Mouse (Mus musculus): Measurements from ENCODE around the gene Ifna11.
A peak's percentile ranks its signal among the peaks of the same experiment; 100 is the strongest.
"Not testable (repeated sequence)": the region's sequence is repeated elsewhere in the genome, so short reads cannot be mapped to it uniquely, and the experiment has no call there.

The Ifna11 gene

GRCm38 (mm10) chr4:88819659-88820058, at the start of gene Ifna11:
Gene Ifna11, plus strand, starts transcription at chr4:88819959.
- DNase-seq (ENCODE audit: low spot score in 2 of 2): no peak

- not testable (repeated sequence) for DNase-seq (ENCODE audit: low spot score in 2 of 2)
Measured at GRCm38 (mm10) chr4:88773534-88773933, 46.2 kb upstream of the Ifna11 start, which contains the start of gene Gm13290. Gene Gm13290, plus strand, starts transcription at chr4:88773834.

DNA sequence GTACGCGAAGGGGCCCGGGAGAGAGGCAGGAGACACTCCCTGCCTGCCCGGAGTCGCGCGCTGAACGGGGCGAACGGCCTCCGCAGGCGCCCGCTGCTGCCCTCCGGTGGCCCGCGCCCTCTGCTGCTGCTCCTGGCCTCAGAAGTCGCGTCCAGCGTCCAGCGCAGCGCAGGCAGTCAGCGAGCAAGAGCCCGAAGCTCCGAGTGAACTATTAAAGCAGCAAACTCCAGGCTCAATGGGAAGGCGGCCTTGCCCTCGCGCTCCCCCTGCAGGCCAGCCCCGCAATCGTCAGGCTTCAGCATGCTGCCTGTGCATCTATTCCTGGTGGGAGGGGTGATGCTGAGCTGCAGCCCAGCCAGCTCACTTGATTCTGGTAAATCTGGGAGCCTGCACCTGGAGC, 43.1 kb upstream of the Ifna11 start, which contains the start of gene Gm13289:
Gene Gm13289 (plus strand): TSS at position 301 of the 400 bp plus-strand sequence.
- not testable (repeated sequence) for DNase-seq (ENCODE audit: low spot score in 2 of 2)

DNA sequence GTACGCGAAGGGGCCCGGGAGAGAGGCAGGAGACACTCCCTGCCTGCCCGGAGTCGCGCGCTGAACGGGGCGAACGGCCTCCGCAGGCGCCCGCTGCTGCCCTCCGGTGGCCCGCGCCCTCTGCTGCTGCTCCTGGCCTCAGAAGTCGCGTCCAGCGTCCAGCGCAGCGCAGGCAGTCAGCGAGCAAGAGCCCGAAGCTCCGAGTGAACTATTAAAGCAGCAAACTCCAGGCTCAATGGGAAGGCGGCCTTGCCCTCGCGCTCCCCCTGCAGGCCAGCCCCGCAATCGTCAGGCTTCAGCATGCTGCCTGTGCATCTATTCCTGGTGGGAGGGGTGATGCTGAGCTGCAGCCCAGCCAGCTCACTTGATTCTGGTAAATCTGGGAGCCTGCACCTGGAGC, 40.2 kb upstream of the Ifna11 start, which contains the start of gene Gm13272:
Gene Gm13272 (plus strand): TSS at position 301 of the 400 bp plus-strand sequence.
- DNase-seq (ENCODE audit: low spot score in 2 of 2): not testable (repeated sequence)

GRCm38 (mm10) chr4:88780320-88780719, 39.4 kb upstream of the Ifna11 start:
- not testable (repeated sequence) for DNase-seq (ENCODE audit: low spot score in 2 of 2)

DNA sequence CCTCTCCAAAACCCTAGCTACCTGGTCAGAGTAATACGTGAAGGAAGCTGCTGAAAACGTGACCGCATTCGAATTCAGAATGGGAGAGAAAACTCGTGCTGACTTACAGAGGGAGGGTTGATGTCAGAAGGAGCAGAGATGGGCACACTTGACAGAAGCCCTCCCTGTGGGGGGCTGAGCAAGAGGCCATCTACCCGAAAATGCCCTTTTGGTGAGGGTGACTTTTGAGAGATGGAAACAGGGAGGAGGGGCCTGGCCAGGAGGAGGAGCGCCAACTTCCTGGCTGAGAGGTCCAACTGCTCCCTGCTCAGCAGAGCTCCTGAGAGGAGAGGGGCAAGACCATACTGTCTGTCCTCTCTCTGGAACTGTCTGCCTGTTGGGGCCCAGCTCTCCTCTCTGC, 37.9 kb upstream of the Ifna11 start, which contains the start of gene Ifnz:
Gene Ifnz (plus strand): TSS at position 301 of the 400 bp plus-strand sequence.
- not testable (repeated sequence) for DNase-seq (ENCODE audit: low spot score in 2 of 2)

DNA sequence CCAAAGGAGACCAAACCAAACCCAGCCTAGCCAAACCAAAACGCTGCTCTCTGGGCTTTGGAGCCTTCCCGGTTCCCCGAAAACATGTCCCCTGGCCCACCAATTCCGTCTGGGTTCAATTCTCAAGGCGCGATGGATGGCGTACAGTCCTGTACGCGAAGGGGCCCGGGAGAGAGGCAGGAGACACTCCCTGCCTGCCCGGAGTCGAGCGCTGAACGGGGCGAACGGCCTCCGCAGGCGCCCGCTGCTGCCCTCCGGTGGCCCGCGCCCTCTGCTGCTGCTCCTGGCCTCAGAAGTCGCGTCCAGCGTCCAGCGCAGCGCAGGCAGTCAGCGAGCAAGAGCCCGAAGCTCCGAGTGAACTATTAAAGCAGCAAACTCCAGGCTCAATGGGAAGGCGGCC, 37.4 kb upstream of the Ifna11 start:
- peak in 1 of 2 experiments; percentile 7 for DNase-seq (ENCODE audit: low spot score in 2 of 2)

- DNase-seq (ENCODE audit: low spot score in 2 of 2): not testable (repeated sequence)
Measured at GRCm38 (mm10) chr4:88785409-88785808, 34.4 kb upstream of the Ifna11 start, which contains the start of gene Gm13276. Gene Gm13276, plus strand, starts transcription at chr4:88785709.

DNA sequence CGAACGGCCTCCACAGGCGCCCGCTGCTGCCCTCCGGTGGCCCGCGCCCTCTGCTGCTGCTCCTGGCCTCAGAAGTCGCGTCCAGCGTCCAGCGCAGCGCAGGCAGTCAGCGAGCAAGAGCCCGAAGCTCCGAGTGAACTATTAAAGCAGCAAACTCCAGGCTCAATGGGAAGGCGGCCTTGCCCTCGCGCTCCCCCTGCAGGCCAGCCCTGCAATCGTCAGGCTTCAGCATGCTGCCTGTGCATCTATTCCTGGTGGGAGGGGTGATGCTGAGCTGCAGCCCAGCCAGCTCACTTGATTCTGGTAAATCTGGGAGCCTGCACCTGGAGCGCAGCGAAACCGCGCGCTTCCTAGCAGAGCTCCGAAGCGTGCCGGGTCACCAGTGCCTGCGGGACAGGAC, 31.4 kb upstream of the Ifna11 start, which contains the start of gene Gm13277:
Gene Gm13277 (plus strand): TSS at position 231 of the 400 bp plus-strand sequence.
- DNase-seq (ENCODE audit: low spot score in 2 of 2): peak; percentile 34 to 72

- DNase-seq (ENCODE audit: low spot score in 2 of 2): not testable (repeated sequence)
Measured at GRCm38 (mm10) chr4:88791250-88791649, 28.5 kb upstream of the Ifna11 start, which contains the start of gene Gm13278. Gene Gm13278, plus strand, starts transcription at chr4:88791550.

DNA sequence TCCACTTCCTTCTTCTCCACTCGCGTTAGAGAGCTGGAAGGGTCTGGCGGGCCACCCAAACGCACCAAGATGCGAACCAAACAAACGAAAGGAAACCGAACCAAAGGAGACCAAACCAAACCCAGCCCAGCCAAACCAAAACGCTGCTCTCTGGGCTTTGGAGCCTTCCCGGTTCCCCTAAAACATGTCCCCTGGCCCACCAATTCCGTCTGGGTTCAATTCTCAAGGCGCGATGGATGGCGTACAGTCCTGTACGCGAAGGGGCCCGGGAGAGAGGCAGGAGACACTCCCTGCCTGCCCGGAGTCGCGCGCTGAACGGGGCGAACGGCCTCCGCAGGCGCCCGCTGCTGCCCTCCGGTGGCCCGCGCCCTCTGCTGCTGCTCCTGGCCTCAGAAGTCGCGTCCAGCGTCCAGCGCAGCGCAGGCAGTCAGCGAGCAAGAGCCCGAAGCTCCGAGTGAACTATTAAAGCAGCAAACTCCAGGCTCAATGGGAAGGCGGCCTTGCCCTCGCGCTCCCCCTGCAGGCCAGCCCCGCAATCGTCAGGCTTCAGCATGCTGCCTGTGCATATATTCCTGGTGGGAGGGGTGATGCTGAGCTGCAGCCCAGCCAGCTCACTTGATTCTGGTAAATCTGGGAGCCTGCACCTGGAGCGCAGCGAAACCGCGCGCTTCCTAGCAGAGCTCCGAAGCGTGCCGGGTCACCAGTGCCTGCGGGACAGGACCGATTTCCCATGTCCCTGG, 25.7 kb upstream of the Ifna11 start, which contains the start of gene Gm13275:
Gene Gm13275 (plus strand): TSS at position 552 of the 740 bp plus-strand sequence.
- DNase-seq (ENCODE audit: low spot score in 2 of 2): peak; percentile 74 to 83

DNA sequence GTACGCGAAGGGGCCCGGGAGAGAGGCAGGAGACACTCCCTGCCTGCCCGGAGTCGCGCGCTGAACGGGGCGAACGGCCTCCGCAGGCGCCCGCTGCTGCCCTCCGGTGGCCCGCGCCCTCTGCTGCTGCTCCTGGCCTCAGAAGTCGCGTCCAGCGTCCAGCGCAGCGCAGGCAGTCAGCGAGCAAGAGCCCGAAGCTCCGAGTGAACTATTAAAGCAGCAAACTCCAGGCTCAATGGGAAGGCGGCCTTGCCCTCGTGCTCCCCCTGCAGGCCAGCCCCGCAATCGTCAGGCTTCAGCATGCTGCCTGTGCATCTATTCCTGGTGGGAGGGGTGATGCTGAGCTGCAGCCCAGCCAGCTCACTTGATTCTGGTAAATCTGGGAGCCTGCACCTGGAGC, 22.7 kb upstream of the Ifna11 start, which contains the start of gene Gm13279:
Gene Gm13279 (plus strand): TSS at position 301 of the 400 bp plus-strand sequence.
- not testable (repeated sequence) for DNase-seq (ENCODE audit: low spot score in 2 of 2)

DNA sequence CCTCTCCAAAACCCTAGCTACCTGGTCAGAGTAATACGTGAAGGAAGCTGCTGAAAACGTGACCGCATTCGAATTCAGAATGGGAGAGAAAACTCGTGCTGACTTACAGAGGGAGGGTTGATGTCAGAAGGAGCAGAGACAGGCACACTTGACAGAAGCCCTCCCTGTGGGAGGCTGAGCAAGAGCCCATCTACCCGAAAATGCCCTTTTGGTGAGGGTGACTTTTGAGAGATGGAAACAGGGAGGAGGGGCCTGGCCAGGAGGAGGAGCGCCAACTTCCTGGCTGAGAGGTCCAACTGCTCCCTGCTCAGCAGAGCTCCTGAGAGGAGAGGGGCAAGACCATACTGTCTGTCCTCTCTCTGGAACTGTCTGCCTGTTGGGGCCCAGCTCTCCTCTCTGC, 20.4 kb upstream of the Ifna11 start, which contains the start of gene Gm13285:
Gene Gm13285 (plus strand): TSS at position 301 of the 400 bp plus-strand sequence.
- not testable (repeated sequence) for DNase-seq (ENCODE audit: low spot score in 2 of 2)

DNA sequence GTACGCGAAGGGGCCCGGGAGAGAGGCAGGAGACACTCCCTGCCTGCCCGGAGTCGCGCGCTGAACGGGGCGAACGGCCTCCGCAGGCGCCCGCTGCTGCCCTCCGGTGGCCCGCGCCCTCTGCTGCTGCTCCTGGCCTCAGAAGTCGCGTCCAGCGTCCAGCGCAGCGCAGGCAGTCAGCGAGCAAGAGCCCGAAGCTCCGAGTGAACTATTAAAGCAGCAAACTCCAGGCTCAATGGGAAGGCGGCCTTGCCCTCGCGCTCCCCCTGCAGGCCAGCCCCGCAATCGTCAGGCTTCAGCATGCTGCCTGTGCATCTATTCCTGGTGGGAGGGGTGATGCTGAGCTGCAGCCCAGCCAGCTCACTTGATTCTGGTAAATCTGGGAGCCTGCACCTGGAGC, 16.8 kb upstream of the Ifna11 start, which contains the start of gene Gm13287:
Gene Gm13287 (plus strand): TSS at position 301 of the 400 bp plus-strand sequence.
- DNase-seq (ENCODE audit: low spot score in 2 of 2): not testable (repeated sequence)

- DNase-seq (ENCODE audit: low spot score in 2 of 2): not testable (repeated sequence)
Measured at GRCm38 (mm10) chr4:88805231-88805630, 14.5 kb upstream of the Ifna11 start, which contains the start of gene Gm13288. Gene Gm13288, plus strand, starts transcription at chr4:88805531.

DNA sequence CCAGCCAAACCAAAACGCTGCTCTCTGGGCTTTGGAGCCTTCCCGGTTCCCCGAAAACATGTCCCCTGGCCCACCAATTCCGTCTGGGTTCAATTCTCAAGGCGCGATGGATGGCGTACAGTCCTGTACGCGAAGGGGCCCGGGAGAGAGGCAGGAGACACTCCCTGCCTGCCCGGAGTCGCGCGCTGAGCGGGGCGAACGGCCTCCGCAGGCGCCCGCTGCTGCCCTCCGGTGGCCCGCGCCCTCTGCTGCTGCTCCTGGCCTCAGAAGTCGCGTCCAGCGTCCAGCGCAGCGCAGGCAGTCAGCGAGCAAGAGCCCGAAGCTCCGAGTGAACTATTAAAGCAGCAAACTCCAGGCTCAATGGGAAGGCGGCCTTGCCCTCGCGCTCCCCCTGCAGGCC, 14.0 kb upstream of the Ifna11 start:
- peak in 1 of 2 experiments; percentile 36 for DNase-seq (ENCODE audit: low spot score in 2 of 2)

DNA sequence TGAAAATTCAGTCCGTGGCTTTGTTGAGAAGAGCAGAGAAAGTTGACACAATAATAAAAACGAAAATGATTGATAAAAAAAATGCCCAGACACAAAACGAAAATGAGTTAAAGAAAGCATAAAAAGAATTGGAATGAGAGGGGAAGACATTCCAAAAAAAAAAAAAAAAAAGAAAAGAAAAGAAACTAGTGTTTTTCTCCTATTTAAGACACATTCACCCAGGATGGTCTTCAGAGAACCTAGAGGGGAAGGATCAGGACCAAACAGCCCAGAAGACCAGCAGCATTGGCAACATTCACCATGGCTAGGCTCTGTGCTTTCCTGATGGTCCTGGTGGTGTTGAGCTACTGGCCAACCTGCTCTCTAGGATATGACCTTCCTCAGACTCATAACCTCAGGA, 3.8 kb upstream of the Ifna11 start, which contains the start of gene Ifna7:
Gene Ifna7 (plus strand): TSS at position 301 of the 400 bp plus-strand sequence.
- no peak for DNase-seq (ENCODE audit: low spot score in 2 of 2)

DNA sequence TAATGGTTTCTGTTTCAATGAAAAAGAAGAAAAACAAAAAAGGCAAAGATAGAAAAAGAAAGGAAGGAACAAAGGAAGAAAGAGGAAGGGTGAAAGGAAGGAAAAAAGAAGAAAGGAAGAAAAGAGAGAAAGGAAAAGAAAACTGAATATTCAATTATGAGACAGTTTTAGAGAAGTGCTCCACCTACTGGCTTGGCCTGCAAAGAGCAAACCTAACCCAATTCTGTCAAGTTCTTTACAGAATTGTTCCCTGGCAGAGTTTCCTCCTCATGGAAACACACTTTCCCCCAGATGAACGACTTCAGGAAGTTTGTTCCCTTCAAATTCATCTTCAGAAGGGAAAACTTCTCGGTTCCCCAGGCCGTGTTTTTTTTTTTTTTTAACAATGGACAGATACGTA, 3.2 kb downstream of the Ifna11 start:
- DNase-seq (ENCODE audit: low spot score in 2 of 2): no peak

GRCm38 (mm10) chr4:88827116-88827515, 7.4 kb downstream of the Ifna11 start, which contains the start of gene Ifna6:
Gene Ifna6, plus strand, starts transcription at chr4:88827416.
- DNase-seq (ENCODE audit: low spot score in 2 of 2): not testable (repeated sequence)

GRCm38 (mm10) chr4:88830523-88830922, 10.8 kb downstream of the Ifna11 start:
- DNase-seq (ENCODE audit: low spot score in 2 of 2): peak in 1 of 2 experiments; percentile 9

- DNase-seq (ENCODE audit: low spot score in 2 of 2): not testable (repeated sequence)
Measured at GRCm38 (mm10) chr4:88835225-88835624, 15.5 kb downstream of the Ifna11 start, which contains the start of gene Ifna5. Gene Ifna5, plus strand, starts transcription at chr4:88835525.

DNA sequence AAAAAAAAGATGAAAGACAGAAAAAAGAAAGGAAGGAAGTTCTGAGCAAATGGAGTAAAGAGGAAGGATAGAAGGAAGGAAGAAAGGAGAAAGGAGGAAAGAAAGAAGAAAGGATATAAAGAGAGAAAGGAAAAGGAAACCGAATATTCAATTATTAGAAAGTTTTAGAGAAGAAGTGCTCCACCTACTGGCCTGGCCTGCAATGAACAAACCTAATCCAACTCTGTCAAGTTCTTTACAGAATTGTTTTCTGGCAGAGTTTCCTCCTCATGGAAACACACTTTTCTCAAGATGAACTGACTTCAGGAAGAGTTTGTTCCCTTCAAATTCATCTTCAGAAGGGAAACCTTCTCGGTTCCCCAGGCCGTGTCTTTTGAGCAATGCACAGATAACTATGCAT, 19.1 kb downstream of the Ifna11 start:
- no peak for DNase-seq (ENCODE audit: low spot score in 2 of 2)

Data from urinary bladder, postnatal 36 days (tissue).